Mouse (Mus musculus): ENCODE measurements around the gene Pth2r. TPM values are rescaled to one million over a fixed set of nuclear protein-coding genes. Genes with fewer than 3 reads are reported as not detected.

Pth2r gene
- under 1 TPM in 1 of 2 experiments, not detected in 1; 0.14 TPM for polyA plus RNA-seq (2017; shearing (Covaris generic))

DNA sequence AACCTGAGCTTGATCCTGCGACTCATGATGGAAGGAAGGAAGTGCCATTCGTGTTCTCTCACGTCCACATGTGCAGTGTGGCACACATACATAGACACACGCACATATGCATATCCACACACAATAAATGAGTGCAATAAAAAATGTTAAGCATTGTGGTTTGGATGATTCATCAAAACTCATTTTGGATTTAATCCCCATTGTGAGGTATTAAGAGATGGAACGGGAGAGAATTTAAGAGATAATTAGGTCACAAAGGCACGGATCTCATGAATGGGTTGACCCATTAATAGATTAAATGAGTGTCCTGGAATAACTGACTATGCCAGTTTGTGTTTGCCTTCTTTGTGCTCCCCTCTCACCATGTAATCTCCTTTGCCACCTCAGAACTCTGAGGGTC is at the start of gene Pth2r:
Pth2r (plus strand) TSS at position 301 of the 400 bp plus-strand sequence.

Other genes with a start within 250 kb of the Pth2r start
- under 1 TPM in 1 of 2 experiments, not detected in 1; 0.86 TPM for gene Akr1cl, start 249.3 kb upstream of the Pth2r start, polyA plus RNA-seq (2017; shearing (Covaris generic))
- not detected for gene Cryge, start 230.9 kb upstream of the Pth2r start, polyA plus RNA-seq (2017; shearing (Covaris generic))
- gene Crygd, start 218.6 kb upstream of the Pth2r start, polyA plus RNA-seq (2017; shearing (Covaris generic)), result not detected
- gene Crygc, start 208.4 kb upstream of the Pth2r start, polyA plus RNA-seq (2017; shearing (Covaris generic)), result not detected
- not detected for gene Crygb, start 199.8 kb upstream of the Pth2r start, polyA plus RNA-seq (2017; shearing (Covaris generic))
- gene Cryga, start 178.7 kb upstream of the Pth2r start, polyA plus RNA-seq (2017; shearing (Covaris generic)), result not detected
- gene Gm28845, start 162.5 kb upstream of the Pth2r start, polyA plus RNA-seq (2017; shearing (Covaris generic)), result not detected
- not detected for gene D630023F18Rik, start 158.8 kb upstream of the Pth2r start, polyA plus RNA-seq (2017; shearing (Covaris generic))
- 10 to 100 TPM in 1 of 2 experiments, 1 to 10 TPM in 1; 10.0 to 12.3 TPM for gene Idh1, start 95.6 kb upstream of the Pth2r start, polyA plus RNA-seq (2017; shearing (Covaris generic))
- 10 to 100 TPM; 19.9 to 26.1 TPM for gene Pikfyve, start 95.4 kb upstream of the Pth2r start, polyA plus RNA-seq (2017; shearing (Covaris generic))

Measured in activated CD4-positive, CD25-positive, alpha-beta regulatory T cell (primary cell).